Mouse (Mus musculus) naive thymus-derived CD4-positive, alpha-beta T cell, adult 2 months (primary cell): ENCODE results near the gene Epn2.

ENCODE experiments used
- DNase-seq: peaks from one replicate; pipeline ENCODE4 v3.0.0-alpha.2; 2011; ENCODE audit warnings: low read depth

Gene Epn2

GRCm38 (mm10) chr11:61489874-61490273, 89.6 kb downstream of the Epn2 start:
- DNase-seq, result no peak

DNA sequence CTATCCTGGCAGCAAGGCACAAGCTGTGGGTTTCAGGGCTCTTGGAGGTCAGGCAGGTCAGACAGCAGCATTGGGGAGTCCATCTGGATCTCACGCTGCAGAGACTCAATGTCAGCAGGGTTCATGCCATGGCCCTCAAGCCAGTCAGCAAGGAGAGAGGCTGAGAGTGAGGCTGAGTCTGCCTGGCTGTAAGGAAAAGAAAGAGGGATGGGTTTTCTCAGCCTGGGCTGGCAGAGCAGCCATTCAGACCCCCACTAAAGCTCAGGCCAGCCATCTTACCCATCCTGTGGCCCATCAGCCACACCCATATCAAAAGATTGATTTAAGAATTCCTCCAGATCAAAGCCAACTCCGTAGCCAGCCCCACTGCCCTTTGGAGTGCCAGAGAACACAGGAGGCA, 90.4 kb downstream of the Epn2 start:
- no peak for DNase-seq

GRCm38 (mm10) chr11:61487936-61488335, 91.6 kb downstream of the Epn2 start:
- no peak for DNase-seq

DNA sequence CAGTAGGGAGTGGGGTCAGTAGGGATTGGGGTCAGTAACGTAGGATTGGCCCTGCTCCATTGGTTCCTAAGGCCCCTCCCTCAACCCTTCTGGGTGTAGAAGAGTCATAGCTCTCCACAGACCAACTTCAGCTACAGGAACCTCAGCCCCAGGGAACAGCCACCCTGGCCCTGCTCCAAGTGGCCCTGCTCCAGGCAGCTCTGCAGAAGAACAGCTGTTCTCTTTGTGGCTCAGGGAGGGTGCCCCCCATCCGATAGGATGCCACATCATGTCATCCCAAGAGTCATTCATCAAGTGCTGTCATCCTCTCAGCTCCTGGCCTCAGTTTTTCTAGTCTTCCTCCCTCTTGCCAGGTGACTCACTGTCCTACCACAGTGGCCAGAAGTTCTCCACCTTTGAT, 92.1 kb downstream of the Epn2 start:
- DNase-seq, result no peak

GRCm38 (mm10) chr11:61486458-61487219, 92.8 kb downstream of the Epn2 start:
- DNase-seq, result no peak

DNA sequence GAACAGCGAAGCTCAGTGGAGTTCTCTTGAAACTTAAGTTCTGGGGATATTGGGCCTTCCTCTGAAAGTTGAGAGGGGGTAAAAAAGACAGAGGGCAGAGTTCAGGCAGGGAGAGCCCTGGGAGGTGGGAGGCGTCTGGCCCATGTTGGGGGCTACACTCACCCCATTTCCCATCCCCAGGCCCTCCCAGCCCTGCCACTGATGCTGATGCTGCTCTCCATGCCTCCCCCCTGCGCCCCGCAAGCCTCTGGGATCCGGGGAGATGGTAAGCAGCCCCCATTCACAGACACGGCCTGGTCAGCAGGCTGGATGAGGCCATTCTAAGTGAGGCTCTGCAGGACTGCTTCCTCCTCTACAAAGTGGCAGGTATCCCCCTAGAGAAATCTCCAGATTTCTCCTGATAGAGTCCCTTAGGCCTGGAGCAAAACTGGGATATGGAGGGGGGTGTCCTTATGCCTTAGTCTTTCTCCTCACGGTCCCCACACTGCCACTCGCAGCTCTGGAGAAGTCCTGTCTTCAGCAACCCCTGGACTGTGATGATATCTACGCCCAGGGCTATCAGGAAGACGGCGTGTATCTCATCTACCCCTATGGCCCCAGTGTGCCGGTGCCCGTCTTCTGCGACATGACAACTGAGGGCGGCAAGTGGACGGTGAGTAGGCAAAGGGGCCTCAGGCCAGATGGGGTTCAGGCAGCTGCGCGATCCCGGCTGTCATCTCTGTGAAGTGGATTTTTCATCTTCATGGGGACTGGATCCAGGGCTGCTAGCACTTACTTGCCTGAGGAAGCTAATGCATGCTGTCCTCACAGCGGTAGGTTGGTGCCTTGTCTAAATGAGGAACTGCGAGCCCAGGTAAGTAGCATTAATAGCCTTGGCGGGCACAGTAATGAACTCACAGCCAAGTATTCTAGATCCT, 93.7 kb downstream of the Epn2 start:
- DNase-seq, result no peak

- no peak for DNase-seq
Observed at GRCm38 (mm10) chr11:61484613-61485540, 94.6 kb downstream of the Epn2 start, which contains the start of gene Mfap4. Gene Mfap4, plus strand, starts transcription at chr11:61485431.

GRCm38 (mm10) chr11:61484256-61484612, 95.3 kb downstream of the Epn2 start:
- DNase-seq, result no peak

DNA sequence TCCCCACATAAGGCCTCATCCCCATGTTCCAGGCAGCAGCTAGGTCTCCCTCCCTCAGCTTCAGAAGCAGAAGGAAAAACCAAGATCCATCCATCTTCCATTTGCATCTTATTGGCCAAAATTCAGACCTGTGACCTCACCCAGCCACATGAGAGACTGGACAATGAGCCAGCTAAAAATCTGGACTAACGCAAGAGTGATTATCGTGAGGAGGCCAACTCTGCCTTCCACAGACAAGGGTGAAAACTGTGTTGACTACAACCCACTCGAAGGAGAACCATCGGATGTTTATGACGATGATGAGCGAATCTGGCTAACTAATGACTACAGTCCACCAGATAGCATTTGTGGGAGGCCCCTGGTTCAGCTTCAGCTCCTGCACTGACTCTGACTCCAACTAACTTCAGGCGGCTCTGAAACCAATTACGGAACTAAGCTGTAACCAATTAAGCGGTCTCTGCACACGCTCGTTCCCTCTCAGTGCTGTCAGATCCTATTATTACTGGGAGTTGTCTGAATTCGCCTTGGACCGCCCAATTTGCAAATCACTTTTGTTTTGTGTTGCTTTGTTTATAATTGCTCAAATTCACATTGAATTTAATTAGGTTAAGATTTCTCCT, 96.2 kb downstream of the Epn2 start:
- no peak for DNase-seq

DNA sequence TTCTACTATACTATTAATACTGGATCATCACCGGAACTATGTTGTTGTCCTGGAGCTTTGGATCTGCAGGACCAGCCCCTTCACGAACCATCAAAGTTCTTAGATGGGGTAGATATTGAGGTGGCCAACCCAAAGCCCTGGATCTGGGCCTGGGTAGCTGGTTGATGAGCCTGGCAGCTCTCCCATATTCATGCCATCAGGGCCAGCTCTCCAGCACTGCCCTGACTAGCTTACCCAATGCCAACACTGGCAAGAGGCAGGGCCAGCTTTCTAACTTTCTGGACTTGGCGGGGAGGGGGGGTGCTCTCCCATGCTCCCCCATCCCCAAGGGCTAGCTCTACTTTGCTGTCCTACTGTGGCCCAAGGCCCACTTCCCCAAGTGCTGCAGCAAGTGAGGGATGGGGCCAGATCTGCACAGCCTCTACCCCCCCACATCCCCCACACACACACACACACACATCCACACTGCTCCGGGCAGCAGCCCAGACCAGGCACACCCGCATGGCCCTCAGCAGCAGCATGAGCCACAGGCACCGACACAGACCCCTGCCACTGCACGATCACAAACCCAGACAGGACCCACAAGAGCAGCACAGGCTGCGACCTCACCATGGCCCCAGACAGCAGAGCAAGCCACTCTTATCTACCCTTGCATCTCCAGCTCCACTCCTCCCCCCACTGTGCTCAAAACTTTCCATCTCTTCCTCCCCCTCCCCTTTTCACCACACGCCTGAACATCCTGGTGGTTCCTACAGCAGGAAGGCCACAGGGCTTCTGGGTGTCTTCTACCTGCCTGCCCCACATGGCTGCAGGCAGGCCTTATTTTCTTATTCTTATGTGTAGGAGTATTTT, 98.0 kb downstream of the Epn2 start:
- DNase-seq, result peak; percentile 36

DNA sequence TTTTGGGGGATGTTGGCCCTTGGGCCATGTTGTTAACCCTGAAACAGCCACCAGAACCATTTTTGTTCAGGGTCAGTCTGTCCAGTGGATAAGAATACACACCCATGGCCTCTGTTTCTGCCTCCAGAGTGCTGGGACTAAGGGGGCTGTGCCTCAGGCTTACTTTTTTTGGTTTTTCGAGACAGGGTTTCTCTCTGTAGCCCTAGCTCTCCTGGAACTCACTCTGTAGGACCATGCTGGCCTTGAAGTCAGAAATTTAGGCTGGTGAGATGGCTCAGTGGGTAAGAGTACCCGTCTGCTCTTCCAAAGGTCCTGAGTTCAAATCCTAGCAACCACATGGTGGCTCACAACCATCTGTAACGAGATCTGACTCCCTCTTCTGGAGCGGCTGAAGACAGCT, 100.7 kb downstream of the Epn2 start:
- DNase-seq, result no peak

GRCm38 (mm10) chr11:61477566-61478508, 101.7 kb downstream of the Epn2 start:
- DNase-seq, result no peak

GRCm38 (mm10) chr11:61476786-61477382, 102.6 kb downstream of the Epn2 start:
- DNase-seq, result no peak

GRCm38 (mm10) chr11:61473630-61474029, 105.9 kb downstream of the Epn2 start:
- DNase-seq, result no peak

- no peak for DNase-seq
Observed at GRCm38 (mm10) chr11:61470880-61471279, 108.6 kb downstream of the Epn2 start.

- DNase-seq, result no peak
Observed at GRCm38 (mm10) chr11:61469317-61469917, 110.1 kb downstream of the Epn2 start.

- DNase-seq, result no peak
Observed at GRCm38 (mm10) chr11:61468534-61468933, 111.0 kb downstream of the Epn2 start.
